Mouse (Mus musculus) kidney, postnatal 0 days (tissue): ENCODE results near the gene Col25a1. TPM values are rescaled to one million over a fixed set of nuclear protein-coding genes. Genes with fewer than 3 reads are reported as not detected.

Experiments used
- ATAC-seq: fragments of 200-750 bp; cut with Nextera tagmentation; replicated peaks from 2 replicates; pipeline ENCODE4 v1.8.0; 2017; ENCODE audit warnings: low read depth, moderate number of reproducible peaks, moderate TSS enrichment, moderate library complexity; ENCODE audit not compliant: low FRiP score
- DNase-seq: peaks from one replicate; pipeline ENCODE4 v3.0.0-alpha.2; 2016; ENCODE audit warnings: low spot score
- H3K27ac ChIP-seq: fragments of 300-500 bp; sonication (generic); 2 replicates; pipeline ENCODE4 v1.5.1; 2014; ENCODE audit warnings: mild to moderate bottlenecking
- H3K27me3 ChIP-seq: fragments of 300-500 bp; sonication (generic); 2 replicates; pipeline ENCODE4 v1.6.1; 2014; ENCODE audit warnings: low read length, mixed read lengths; ENCODE audit not compliant: insufficient read depth
- H3K36me3 ChIP-seq: fragments of 300-500 bp; sonication (generic); 2 replicates; pipeline ENCODE4 v1.6.1; 2014; ENCODE audit warnings: low read length, mixed read lengths; ENCODE audit not compliant: insufficient read depth
- H3K4me1 ChIP-seq: fragments of 300-500 bp; sonication (generic); replicated peaks from 2 replicates; pipeline ENCODE4 v1.6.1; 2014; ENCODE audit warnings: antibody characterized with exemption, low read length, mixed read lengths; ENCODE audit not compliant: insufficient read depth
- H3K4me2 ChIP-seq: fragments of 300-500 bp; sonication (generic); 2 replicates; pipeline ENCODE4 v1.6.1; 2014; ENCODE audit warnings: mild to moderate bottlenecking, low read length, moderate library complexity, mixed read lengths
- H3K4me3 ChIP-seq: fragments of 300-500 bp; sonication (generic); replicated peaks from 2 replicates; pipeline ENCODE4 v1.5.1; 2014; ENCODE audit warnings: low read depth, low read length
- H3K9ac ChIP-seq: fragments of 300-500 bp; sonication (generic); 2 replicates; pipeline ENCODE4 v1.6.1; 2014; ENCODE audit warnings: low read depth, low read length
- H3K9me3 ChIP-seq: fragments of 300-500 bp; sonication (generic); replicated peaks from 2 replicates; pipeline ENCODE4 v1.6.1; 2016; ENCODE audit warnings: low read length, inconsistent platforms, mixed read lengths
- CTCF ChIP-seq: IDR thresholded peaks from 2 replicates; pipeline ENCODE4 v1.5.1; 2016; ENCODE audit warnings: antibody characterized with exemption, low read depth, mild to moderate bottlenecking, moderate library complexity
- WGBS: fragments of 180-500 bp; shearing (Covaris S2); extraction: QIAGEN DNeasy Blood & Tissue Kit; methylation state at CpG from one replicate; pipeline ENCODE4 v1.1.7; 2014; 5-methylcytosine and 5-hydroxymethylcytosine counted together
- polyA plus RNA-seq: library from polyadenylated mRNA; unstranded; fragments of >200 nt; fragmentation: Nextera tagmentation; extraction: Ambion mirVana; gene quantifications from 2 replicates; pipeline ENCODE4 v1.2.1, GENCODE M21; 2015

Gene Col25a1
- polyA plus RNA-seq, 1 experiment from 2014 or later, result 1.4 TPM

DNA sequence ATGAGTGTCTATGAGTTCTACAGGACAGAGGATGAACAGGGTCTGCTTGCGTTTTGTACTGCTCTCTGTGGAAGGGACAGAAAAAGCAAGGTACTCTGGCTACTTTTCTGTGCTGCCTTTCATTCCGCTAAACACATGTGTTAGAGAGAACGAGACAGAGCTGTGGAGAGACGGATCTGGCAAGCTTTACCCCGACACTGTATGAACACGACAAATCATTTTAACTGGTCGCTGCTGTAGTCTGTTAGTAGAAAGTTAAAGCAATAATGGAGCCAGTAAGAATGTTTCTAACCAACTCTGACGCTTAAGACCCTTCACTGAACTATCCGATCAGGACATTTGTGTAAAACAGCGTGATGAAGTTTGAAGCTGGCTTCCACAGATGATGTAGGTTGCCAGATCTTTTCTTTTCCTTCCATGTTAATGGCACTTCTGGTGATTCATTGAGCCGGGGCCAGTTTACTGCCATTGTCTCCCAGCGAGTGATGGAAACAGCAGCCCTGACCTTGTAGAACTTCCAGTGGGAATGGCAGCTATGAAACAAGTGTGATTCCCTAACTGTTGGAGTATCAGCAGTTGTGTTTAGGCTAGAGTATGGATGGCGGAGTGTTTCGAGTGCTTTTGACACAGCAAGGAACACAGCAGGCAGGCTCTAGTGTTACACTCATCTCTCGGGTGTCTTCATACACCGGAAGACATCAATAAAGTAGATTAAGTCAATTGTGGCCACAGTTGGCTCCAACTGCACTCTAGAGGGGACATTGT, 437.2 kb downstream of the Col25a1 start:
- no peak overlapping the region for H3K4me2 ChIP-seq
- H3K36me3 ChIP-seq, result no peaks in the 10 kb centered on the region
- H3K27me3 ChIP-seq, result no peaks in the 10 kb centered on the region
- no peak overlapping the region for H3K9ac ChIP-seq
- no peak overlapping the region for H3K4me3 ChIP-seq
- TF ChIP-seq CTCF, result no peak
- H3K27ac ChIP-seq, result no peak overlapping the region
- DNase-seq, result peak; percentile 59
- no peak for ATAC-seq
- 63% methylated on average over 16 of the region's 16 CpGs for WGBS
- no peaks in the 10 kb centered on the region for H3K9me3 ChIP-seq
- H3K4me1 ChIP-seq, result no peaks in the 10 kb centered on the region

DNA sequence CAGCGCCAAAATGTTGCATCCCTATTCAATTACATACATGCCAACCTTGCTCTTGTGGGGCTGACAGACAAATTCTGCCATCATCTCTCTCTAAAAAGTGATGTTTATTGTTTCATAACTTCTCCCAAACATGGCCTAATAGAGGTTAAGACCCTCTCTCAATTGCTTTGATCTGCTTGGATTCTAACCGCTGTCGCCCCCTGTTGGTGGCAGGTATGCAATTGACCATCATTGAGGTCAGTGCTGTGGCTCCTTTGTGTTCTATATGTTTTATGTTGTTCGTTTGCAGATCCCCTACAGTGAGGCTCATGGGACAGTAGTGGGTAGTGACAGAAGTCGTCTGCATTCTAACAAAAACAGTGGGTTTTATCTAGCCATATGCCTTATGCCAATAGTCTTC, 441.9 kb downstream of the Col25a1 start:
- peak; percentile 61 for TF ChIP-seq CTCF
- Histone ChIP-seq H3K9me3 (no peaks in the 10 kb centered on the region), H3K4me2 (no peak overlapping the region), H3K27me3 (no peaks in the 10 kb centered on the region), H3K9ac (no peak overlapping the region), H3K4me3 (no peak overlapping the region), H3K4me1 (no peaks in the 10 kb centered on the region), H3K36me3 (no peaks in the 10 kb centered on the region), H3K27ac (no peak overlapping the region)
- WGBS, result 80% methylated on average over 5 of the region's 5 CpGs
- ATAC-seq (no peak), DNase-seq (no peak)

DNA sequence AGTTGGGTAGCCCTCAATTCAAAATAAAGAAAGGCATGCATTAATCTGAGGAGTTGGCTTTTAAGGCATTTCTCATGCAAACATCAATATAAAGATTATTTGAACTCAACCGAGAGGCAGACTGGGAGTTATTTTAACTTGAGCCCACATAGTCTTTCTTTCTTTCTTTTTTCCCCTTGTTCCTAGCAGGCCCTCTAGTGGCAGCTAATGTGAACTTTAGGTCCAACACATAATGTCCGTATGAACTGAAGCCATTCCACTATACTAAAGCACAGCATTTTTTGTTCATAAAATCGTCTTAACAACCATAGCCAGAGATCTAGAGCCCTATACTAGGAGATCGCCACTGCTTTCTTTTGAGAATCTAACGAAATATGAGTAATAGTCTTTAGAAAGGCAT, 443.4 kb downstream of the Col25a1 start:
- Histone ChIP-seq H3K27ac (no peak overlapping the region), H3K9me3 (no peaks in the 10 kb centered on the region), H3K36me3 (no peaks in the 10 kb centered on the region), H3K4me1 (no peaks in the 10 kb centered on the region), H3K4me3 (no peak overlapping the region), H3K9ac (no peak overlapping the region), H3K4me2 (no peak overlapping the region), H3K27me3 (no peaks in the 10 kb centered on the region)
- DNase-seq (peak; percentile 84), ATAC-seq (no peak)
- 28% methylated on average over 5 of the region's 5 CpGs for WGBS
- TF ChIP-seq CTCF, result peak; percentile 87

DNA sequence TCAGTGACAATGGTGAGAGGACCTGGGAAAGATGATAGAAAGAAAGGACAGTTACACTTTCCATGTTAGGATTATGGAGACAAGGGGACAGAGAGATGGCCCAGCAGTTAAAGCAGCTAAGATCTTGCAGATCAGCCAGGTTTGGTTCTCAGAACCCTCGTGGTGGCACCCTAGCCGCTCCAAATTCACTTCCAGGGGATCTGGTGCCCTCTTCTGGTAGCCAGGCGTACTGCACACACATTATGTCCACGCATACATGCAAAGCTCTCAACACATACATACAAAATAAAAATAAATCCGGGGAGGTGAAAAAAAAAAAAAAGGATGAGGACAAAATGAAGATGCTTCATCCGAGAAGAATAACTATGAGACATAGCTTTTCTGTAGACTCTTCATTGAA, 445.4 kb downstream of the Col25a1 start:
- H3K27ac ChIP-seq, result no peak overlapping the region
- H3K4me2 ChIP-seq, result no peak overlapping the region
- 72% methylated on average over 6 of the region's 6 CpGs for WGBS

DNA sequence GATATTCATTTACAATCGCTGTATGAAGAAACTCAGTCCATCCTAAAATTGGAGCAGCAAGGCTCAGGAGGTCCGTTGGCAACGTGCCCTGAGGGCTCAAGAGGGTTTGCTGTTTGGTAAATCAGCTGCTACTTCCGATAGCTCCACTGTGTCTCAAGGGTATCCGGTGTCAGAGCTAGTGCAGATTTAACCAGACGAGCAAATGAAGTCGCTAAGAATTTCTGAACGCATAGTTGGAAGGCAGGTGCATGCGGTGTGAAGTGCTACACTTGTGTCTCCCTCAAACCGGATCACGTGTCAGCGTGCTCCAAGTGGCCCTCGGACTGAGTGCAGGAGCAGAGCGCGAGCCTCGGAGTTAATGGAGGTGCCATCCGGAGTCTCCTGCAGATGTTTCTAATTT, 448.2 kb downstream of the Col25a1 start:
- Histone ChIP-seq H3K4me2 (no peak overlapping the region), H3K36me3 (no peaks in the 10 kb centered on the region), H3K9ac (no peak overlapping the region), H3K27ac (no peak overlapping the region), H3K9me3 (no peaks in the 10 kb centered on the region), H3K27me3 (no peaks in the 10 kb centered on the region), H3K4me3 (no peak overlapping the region), H3K4me1 (no peaks in the 10 kb centered on the region)
- peak; percentile 22 for DNase-seq
- no peak for TF ChIP-seq CTCF
- 0 out of 2 replicates have a peak, but pooled peaks have one; percentile 25 for ATAC-seq
- 39% methylated on average over 17 of the region's 17 CpGs for WGBS

More for the DNA sequence above, 445.4 kb downstream of the Col25a1 start:
- no peaks in the 10 kb centered on the region for H3K9me3 ChIP-seq
- H3K4me1 ChIP-seq, result no peaks in the 10 kb centered on the region
- TF ChIP-seq CTCF, result peak; percentile 73
- no peak for DNase-seq
- no peaks in the 10 kb centered on the region for H3K36me3 ChIP-seq
- ATAC-seq, result no peak
- H3K4me3 ChIP-seq, result no peak overlapping the region
- H3K9ac ChIP-seq, result no peak overlapping the region
- no peaks in the 10 kb centered on the region for H3K27me3 ChIP-seq

DNA sequence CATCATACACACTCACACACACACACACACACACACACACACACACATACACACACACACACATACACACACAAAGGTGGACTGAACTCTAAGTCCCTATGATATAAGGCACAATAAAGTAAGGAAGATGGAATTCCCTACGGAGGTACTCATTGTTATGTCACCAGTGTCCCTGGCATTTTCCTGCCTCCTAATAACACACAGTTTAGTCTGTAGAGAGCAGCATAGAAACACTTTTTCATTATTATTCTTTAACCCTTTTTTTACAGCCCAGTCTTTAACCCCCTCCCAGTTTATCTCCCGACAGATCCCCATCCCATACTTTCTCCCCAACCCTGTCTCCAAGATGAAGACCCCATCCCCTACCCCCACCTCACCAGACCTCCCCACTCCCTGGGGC, 450.3 kb downstream of the Col25a1 start:
- Histone ChIP-seq H3K36me3 (no peaks in the 10 kb centered on the region), H3K27ac (no peak overlapping the region), H3K4me2 (no peak overlapping the region), H3K9ac (no peak overlapping the region), H3K4me1 (no peaks in the 10 kb centered on the region), H3K9me3 (no peaks in the 10 kb centered on the region), H3K4me3 (no peak overlapping the region), H3K27me3 (no peaks in the 10 kb centered on the region)
- ATAC-seq, result no peak
- DNase-seq, result no peak
- 82% methylated on average over 2 of the region's 2 CpGs for WGBS
- TF ChIP-seq CTCF, result no peak
